ENCODE assay signal across 8 mouse cellular contexts in genomic region chr11:96861878-96862289, GRCm38 (mm10). TPM values are rescaled to one million over a fixed set of nuclear protein-coding genes. Genes with fewer than 3 reads are reported as not detected.
DNase-seq lines count a peak whose midpoint lies in the region; ATAC-seq lines count a peak whose summit lies in the region.

No protein-coding gene starts in this region.

- peak; percentile 86 for ATAC-seq in hindbrain, embryonic 14.5 days (ENCODE audit: low FRiP score)

- H3K4me3 ChIP-seq in hindbrain, embryonic 14.5 days (replicated peaks; ENCODE audit: low read length): peak overlapping the region; percentile 43

- H3K4me1 ChIP-seq in hindbrain, embryonic 14.5 days (replicated peaks; ENCODE audit: control insufficient read depth, insufficient read depth, low read length): peaks cover 33% of the 10 kb centered on the region

- no peaks in the 10 kb centered on the region for H3K27me3 ChIP-seq in hindbrain, embryonic 14.5 days (ENCODE audit: control insufficient read depth, insufficient read depth, low read length)

- DNase-seq in NIH3T3 (ENCODE audit: low read depth): peak; percentile 97
- DNase-seq in cerebellum, postnatal 10 days: peak; percentile 99
- peak; percentile 88 to 92 for DNase-seq in frontal cortex, postnatal 14 days (ENCODE audit: low spot score in 2 of 2)
- DNase-seq in hindbrain, embryonic 14.5 days (ENCODE audit: low spot score): peak; percentile 99
- peak; percentile 95 to 96 for DNase-seq in layer of hippocampus, postnatal 36 days
- DNase-seq in lung, postnatal 36 days: peak; percentile 96
- DNase-seq in retina, postnatal 1 day: peak; percentile 96
- DNase-seq in urinary bladder, adult 18-20 months (ENCODE audit: low spot score in 2 of 2): peak; percentile 91 to 92

- peak overlapping the region; percentile 53 for H3K9ac ChIP-seq in hindbrain, embryonic 14.5 days

- H3K27ac ChIP-seq in hindbrain, embryonic 14.5 days: 0 out of 2 replicates have a peak overlapping the region, but pooled peaks have one; percentile 63

- no peaks in the 10 kb centered on the region for H3K9me3 ChIP-seq in hindbrain, embryonic 14.5 days (ENCODE audit: control insufficient read depth, low read length)

- no peaks in the 10 kb centered on the region for H3K36me3 ChIP-seq in hindbrain, embryonic 14.5 days (replicated peaks; ENCODE audit: control insufficient read depth, insufficient read depth)

- WGBS in hindbrain, embryonic 14.5 days: under 1% methylated on average over 31 of the region's 31 CpGs

- H3K4me2 ChIP-seq in hindbrain, embryonic 14.5 days (replicated peaks): peak overlapping the region; percentile 87

RNA-seq across cellular contexts. Expression of gene Copz2, which starts 12.2 kb away (rescaled TPM):
- polyA plus RNA-seq in hindbrain, embryonic 14.5 days (2014; fragmentation: Nextera tagmentation; extraction: Ambion mirVana): 23.1 and 29.7 TPM in 2 replicates
- 1 to 10 TPM; 5.5 to 7.8 TPM for total RNA-seq in layer of hippocampus, postnatal 36 days (2021)

RNA-seq across cellular contexts. Expression of gene Nfe2l1, which starts 32.1 kb away (rescaled TPM):
- polyA plus RNA-seq in hindbrain, embryonic 14.5 days (2014; fragmentation: Nextera tagmentation; extraction: Ambion mirVana): 49.3 and 54.7 TPM in 2 replicates
- total RNA-seq in layer of hippocampus, postnatal 36 days (2021): 100 to 1,000 TPM; 201 to 234 TPM

RNA-seq across cellular contexts. Expression of gene Cdk5rap3, which starts 54.4 kb away (rescaled TPM):
- 74.0 and 77.8 TPM in 2 replicates for polyA plus RNA-seq in hindbrain, embryonic 14.5 days (2014; fragmentation: Nextera tagmentation; extraction: Ambion mirVana)
- total RNA-seq in layer of hippocampus, postnatal 36 days (2021): 10 to 100 TPM; 32.8 to 34.0 TPM

Comparison
In these comparisons a context has a peak if more than half of its experiments do, and no peak if none do; other contexts are left out.
1. Peak in every context shown above with its lines: DNase-seq, ATAC-seq, H3K4me3 ChIP-seq and H3K27ac ChIP-seq.